Mouse (Mus musculus) kidney, postnatal 4 days (tissue): Measurements from ENCODE around the gene Prkn.
A peak's percentile ranks its signal among the peaks of the same experiment; 100 is the strongest.

Source experiments
- DNase-seq, 2 experiments: peaks; one replicate each; pipeline ENCODE4 v3.0.0; 2021; ENCODE audit warnings: mixed read lengths in 2 of 2

The Prkn gene

DNA sequence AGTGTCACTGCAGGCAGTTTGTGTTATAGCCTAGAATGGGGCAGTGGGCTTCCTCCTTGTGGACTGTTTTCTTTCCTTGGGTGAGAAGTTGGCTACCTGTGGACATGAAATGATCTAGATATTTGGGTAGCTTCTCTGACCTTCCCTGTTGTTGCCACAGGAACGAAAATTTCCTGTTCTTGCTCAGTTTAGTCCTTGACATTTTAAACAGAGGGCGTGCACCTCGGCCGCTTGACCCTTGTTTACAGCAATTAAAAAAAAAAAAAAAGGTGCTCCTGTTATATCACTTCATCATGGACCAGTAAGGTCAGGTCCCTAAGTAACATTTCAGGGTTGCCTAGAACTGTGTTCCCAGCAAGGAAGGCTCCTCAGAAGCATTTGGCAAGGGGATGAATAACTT, 927.1 kb downstream of the Prkn start:
- no peak for DNase-seq

GRCm38 (mm10) chr17:11768345-11768744, 928.2 kb downstream of the Prkn start:
- DNase-seq, result no peak

DNA sequence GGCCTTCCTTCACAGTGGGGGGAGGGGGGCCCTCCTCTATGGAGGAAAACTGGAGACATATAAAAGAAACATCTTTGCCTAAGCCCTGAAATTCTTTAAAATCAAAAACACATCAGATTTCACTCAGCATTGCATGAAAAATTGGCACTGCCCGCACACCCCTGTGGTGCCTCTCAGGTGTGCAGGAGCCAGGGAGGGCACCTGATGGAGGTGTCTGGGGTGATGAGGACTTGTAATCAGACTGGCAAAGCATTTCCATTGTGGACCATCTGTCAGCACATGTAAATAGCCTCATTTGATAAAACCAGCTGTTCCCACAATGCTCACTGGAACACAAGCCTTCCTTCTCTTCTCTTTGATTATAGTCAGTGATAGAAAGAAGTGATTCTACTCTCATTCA, 928.8 kb downstream of the Prkn start:
- DNase-seq, result no peak

DNA sequence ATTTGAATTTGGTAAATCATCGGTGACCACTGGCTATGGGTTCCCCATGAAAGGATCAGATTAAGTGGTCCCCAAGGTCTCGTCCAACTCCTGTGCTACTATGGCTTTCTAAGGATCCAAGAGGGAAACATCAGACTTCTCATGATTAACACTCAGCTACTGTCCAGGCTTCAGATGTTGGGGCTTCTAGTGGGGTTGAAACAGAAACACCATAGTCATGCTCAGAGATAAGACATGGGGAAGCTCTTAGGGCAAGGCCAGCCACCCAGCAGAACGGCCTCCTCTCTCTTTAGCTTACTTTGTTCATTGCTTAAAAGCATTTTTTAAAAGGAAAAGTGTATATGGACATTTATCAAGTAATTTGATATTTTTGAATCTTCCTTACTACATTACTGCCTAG, 929.3 kb downstream of the Prkn start:
- DNase-seq, result no peak

DNA sequence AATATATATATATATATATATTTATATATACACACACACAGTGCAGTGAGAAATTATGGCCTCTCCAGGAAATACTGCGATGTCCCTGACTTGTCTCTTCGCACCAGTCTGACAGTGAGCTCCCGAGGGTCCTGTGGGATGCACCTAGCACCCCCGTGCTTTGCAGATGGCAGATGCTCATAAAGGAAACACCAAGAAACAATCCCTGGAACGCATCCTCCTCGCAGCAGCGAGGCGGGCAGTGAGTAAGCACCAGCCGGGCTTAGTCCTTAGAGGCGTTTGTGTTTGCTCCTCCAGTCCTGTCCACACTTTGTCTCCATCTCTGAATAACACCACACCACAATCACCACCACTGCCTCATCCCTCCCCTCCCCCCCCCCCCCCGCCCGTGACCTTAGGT, 939.4 kb downstream of the Prkn start:
- no peak for DNase-seq

GRCm38 (mm10) chr17:11780005-11780404, 939.8 kb downstream of the Prkn start:
- no peak for DNase-seq

DNA sequence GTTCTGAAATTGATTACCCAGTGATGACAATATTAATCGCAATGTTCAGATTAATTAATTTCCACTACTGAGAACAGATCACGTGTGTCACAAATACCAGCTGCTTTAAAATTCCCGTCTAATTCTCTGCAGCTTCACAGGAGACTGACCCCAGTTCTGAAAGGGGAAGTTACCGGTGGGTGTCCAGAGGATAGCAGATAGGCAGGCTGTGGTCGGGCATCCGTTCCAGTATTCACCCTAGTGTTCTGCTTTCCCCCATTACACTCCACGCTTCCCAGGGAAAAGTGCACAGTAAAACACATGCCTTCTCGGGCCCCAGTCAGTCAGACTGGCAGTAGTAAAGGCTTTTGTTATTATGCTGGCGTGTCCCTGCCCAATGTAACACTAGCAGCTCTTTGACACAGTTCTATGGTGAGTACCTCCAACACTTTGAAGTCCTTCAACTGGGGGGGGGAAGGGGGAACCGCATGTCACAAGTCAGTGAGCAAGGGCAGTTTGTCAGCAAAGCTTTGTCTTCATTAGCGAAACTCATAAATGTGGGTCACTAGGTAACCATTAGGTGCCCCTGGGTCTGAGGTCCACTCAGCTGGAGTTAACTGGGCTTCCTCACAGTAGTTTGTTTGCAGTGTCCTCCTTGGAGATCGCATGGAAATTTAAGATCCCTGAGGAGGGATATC, 940.8 kb downstream of the Prkn start:
- peak; percentile 5 to 26 for DNase-seq

- no peak for DNase-seq
Measured at GRCm38 (mm10) chr17:11788270-11788936, 948.2 kb downstream of the Prkn start.

- DNase-seq, result no peak
Measured at GRCm38 (mm10) chr17:11795979-11796378, 955.8 kb downstream of the Prkn start.

- no peak for DNase-seq
Measured at GRCm38 (mm10) chr17:11801226-11801625, 961.0 kb downstream of the Prkn start.

GRCm38 (mm10) chr17:11807280-11807679, 967.1 kb downstream of the Prkn start:
- no peak for DNase-seq

DNA sequence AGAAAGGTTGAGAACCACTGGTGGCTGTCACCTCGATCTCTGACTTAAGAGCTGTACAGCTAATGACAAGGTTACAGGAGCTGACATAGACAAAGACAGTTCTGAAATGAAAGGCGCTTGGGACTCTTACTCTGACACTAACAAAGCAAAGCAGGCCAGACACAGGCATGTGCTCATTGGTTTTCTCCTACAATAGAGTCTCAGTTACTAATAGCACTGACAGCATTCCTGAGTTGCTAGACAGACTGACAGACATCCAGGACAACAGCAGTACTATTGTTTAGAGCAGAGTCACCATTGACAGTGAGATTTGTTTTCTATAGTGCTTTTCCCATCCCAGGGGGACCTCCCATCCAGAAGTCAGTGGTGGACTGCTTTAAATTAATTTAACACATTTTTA, 977.7 kb downstream of the Prkn start:
- DNase-seq, result no peak

GRCm38 (mm10) chr17:11819506-11819905, 979.3 kb downstream of the Prkn start:
- no peak for DNase-seq

GRCm38 (mm10) chr17:11820757-11821156, 980.6 kb downstream of the Prkn start:
- no peak for DNase-seq

DNA sequence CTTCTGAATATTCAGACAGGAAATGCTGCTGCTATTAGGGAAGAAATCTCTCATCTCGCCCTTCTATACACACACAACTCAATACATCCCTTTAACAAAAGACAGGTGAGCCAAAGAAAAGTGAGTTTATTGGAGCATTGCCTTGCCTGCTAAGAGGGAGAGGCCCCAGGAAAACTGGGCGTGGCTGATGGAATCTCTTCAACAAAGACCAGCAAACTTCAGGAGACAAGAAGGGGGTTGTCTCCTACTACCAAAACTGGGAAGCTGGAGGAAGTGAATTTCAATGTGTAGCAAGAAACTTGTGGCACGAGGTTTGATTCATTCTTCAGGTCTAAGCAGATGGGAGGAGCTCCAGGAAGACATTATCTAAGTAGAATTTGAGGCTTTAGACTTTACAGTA, 989.3 kb downstream of the Prkn start:
- no peak for DNase-seq

- no peak for DNase-seq
Measured at GRCm38 (mm10) chr17:11837121-11837520, 996.9 kb downstream of the Prkn start.

- no peak for DNase-seq
Measured at GRCm38 (mm10) chr17:11844436-11844835, 1004.3 kb downstream of the Prkn start.

DNA sequence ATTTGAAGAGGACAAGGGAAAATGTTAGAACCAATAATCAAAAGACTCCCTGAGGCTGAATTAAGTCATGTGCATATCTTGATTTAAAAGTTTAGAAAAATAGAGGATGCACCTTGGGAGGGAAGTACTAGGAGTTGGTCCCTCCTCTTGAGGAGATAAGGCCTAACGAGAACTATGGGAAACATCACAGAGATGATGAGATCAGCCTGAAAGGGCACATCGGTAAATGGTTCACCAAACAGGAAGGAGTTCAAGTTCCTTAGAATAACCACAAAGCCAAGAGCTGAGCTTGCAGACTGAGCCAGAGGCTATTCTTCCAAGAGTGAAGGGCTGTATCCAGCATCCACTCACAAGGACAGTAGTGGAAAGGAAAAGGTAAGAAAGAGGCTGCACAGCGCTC, 1004.8 kb downstream of the Prkn start:
- DNase-seq, result no peak

- DNase-seq, result no peak
Measured at GRCm38 (mm10) chr17:11845506-11845905, 1005.3 kb downstream of the Prkn start.

DNA sequence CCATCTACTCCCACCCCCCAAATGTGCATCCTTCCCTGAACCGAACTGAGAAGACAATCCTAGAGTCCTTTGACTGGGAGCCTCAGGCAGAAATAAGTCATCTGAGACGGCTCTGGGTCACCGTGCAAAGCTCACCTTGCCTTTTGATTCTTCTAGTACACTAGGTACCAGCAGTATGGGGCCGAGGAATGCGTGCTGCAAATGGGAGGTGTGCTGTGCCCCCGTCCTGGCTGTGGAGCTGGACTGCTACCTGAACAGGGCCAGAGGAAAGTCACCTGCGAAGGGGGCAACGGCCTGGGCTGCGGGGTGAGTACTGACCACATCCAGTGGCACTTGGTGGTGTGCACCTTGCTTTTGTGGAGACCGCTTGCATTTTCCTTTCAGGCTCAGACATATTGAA, 1014.4 kb downstream of the Prkn start:
- DNase-seq, result peak; percentile 5 to 11

- no peak for DNase-seq
Measured at GRCm38 (mm10) chr17:11858772-11859405, 1018.7 kb downstream of the Prkn start.

GRCm38 (mm10) chr17:11861178-11861577, 1021.0 kb downstream of the Prkn start:
- no peak for DNase-seq

DNA sequence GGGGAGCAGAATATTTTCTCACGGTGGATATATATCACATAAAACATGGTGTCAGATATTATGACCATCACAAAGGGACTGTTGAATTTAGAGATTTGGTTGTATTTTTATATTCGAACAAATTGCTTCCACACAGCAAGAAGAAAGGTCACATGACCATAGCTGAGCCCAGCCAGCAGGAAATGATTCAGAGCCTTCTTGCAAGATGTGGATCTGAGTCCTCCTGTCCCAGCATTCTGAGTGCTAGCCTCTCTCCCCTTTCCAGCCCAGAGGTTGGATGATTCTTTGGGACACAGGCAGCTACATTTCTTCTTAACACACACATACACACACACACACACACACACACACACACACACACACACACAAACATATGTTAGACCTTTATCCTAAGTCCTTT, 1022.2 kb downstream of the Prkn start:
- no peak for DNase-seq

DNA sequence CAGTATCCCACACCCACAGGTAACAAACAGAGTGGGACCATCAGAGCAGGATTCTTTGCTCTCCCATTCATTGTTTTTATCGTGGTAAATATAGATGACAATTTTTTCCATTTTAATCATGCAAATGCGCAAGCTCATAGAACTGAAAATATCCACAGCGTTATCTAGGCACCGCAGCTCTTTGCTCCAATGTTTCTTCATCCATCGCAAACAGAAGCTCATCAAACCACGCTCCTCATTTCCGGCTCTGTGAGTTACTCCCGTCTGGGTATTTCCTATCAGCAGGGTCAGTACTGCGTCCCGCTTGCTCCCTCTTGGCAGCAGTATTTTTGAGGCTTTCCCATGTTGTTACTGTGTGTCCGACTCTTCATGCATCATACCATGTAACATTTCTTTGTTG, 1022.8 kb downstream of the Prkn start:
- DNase-seq, result no peak
